Mouse (Mus musculus) kidney, embryonic 16.5 days (tissue): ENCODE measurements around the gene Thbs2. TPM values are rescaled to one million over a fixed set of nuclear protein-coding genes. Genes with fewer than 3 reads are reported as not detected.

ENCODE experiments used
- ATAC-seq: fragments of 200-750 bp; cut with Nextera tagmentation; 2 replicates; pipeline ENCODE4 v1.8.0; 2017; ENCODE audit warnings: moderate TSS enrichment; ENCODE audit not compliant: low FRiP score, low TSS enrichment
- H3K27ac ChIP-seq: fragments of 300-500 bp; sonication (generic); 2 replicates; pipeline ENCODE4 v1.5.1; 2014; ENCODE audit warnings: low read length
- H3K27me3 ChIP-seq: fragments of 300-500 bp; sonication (generic); 2 replicates; pipeline ENCODE4 v1.6.1; 2014; ENCODE audit warnings: low read length, control low read depth, mixed read lengths; ENCODE audit not compliant: insufficient read depth
- H3K36me3 ChIP-seq: fragments of 300-500 bp; sonication (generic); 2 replicates; pipeline ENCODE4 v1.6.1; 2014; ENCODE audit warnings: low read length, control low read depth, mixed read lengths; ENCODE audit not compliant: insufficient read depth
- H3K4me1 ChIP-seq: fragments of 300-500 bp; sonication (generic); 2 replicates; pipeline ENCODE4 v1.6.1; 2014; ENCODE audit warnings: low read length, control low read depth, mixed read lengths; ENCODE audit not compliant: insufficient read depth
- H3K4me2 ChIP-seq: fragments of 300-500 bp; sonication (generic); replicated peaks from 2 replicates; pipeline ENCODE4 v1.6.1; 2014; ENCODE audit warnings: low read depth, low read length
- H3K4me3 ChIP-seq: fragments of 300-500 bp; sonication (generic); 2 replicates; pipeline ENCODE4 v1.5.1; 2014; ENCODE audit warnings: mild to moderate bottlenecking, low read length
- H3K9ac ChIP-seq: fragments of 300-500 bp; sonication (generic); replicated peaks from 2 replicates; pipeline ENCODE4 v1.6.1; 2014; ENCODE audit warnings: low read length
- H3K9me3 ChIP-seq: fragments of 300-500 bp; sonication (generic); 2 replicates; pipeline ENCODE4 v1.6.1; 2016; ENCODE audit warnings: low read length, control low read depth
- WGBS: fragments of 180-500 bp; shearing (Covaris S2); extraction: QIAGEN DNeasy Blood & Tissue Kit; methylation state at CpG from one replicate; pipeline ENCODE4 v1.1.7; 2014; 5-methylcytosine and 5-hydroxymethylcytosine counted together
- polyA plus RNA-seq: library from polyadenylated mRNA; unstranded; fragments of >200 nt; fragmentation: Nextera tagmentation; extraction: Ambion mirVana; gene quantifications from 2 replicates; pipeline ENCODE4 v1.2.1, GENCODE M21; 2015

Thbs2 gene
- polyA plus RNA-seq, 1 experiment from 2014 or later = 37.7 TPM

DNA sequence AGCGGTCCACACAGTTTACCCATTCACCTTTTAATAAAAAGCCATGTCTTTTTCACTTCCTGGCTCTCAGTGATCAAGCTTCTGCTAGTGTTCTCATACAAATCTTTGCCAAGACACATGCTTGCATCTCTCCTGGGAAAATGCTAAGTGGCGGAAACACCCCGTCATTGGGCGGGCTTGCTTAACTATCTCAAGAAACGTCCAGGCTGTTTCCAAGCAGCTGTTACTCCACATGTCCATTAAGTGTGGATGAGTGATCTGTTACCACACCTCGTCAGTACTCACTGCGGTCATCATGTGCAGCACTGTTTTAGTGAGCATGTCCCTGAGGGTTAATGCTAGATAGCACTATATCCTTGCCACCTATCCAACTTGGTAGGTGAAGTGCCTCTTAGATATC is 26.2 kb upstream of the Thbs2 start:
- H3K9me3 ChIP-seq = no peaks in the 10 kb centered on the region
- H3K4me3 ChIP-seq = no peak overlapping the region
- H3K4me2 ChIP-seq = no peak overlapping the region
- H3K36me3 ChIP-seq = no peaks in the 10 kb centered on the region
- no peaks in the 10 kb centered on the region for H3K4me1 ChIP-seq
- H3K27ac ChIP-seq = no peak overlapping the region
- no peak overlapping the region for H3K9ac ChIP-seq
- H3K27me3 ChIP-seq = no peaks in the 10 kb centered on the region; the same call in 1 of the 2 replicates
- no peak for ATAC-seq
- WGBS = 83% methylated on average over 7 of the region's 7 CpGs

- ATAC-seq = no peak
- H3K9me3 ChIP-seq = no peaks in the 10 kb centered on the region
- no peak overlapping the region for H3K9ac ChIP-seq
- no peaks in the 10 kb centered on the region for H3K4me1 ChIP-seq
- H3K4me3 ChIP-seq = no peak overlapping the region
- 59% methylated on average over 4 of the region's 4 CpGs for WGBS
- no peaks in the 10 kb centered on the region for H3K36me3 ChIP-seq
- H3K27ac ChIP-seq = no peak overlapping the region
- no peak overlapping the region for H3K4me2 ChIP-seq
- no peaks in the 10 kb centered on the region; the same call in 1 of the 2 replicates for H3K27me3 ChIP-seq
Measured at GRCm38 (mm10) chr17:14718801-14719200, 24.8 kb upstream of the Thbs2 start.

DNA sequence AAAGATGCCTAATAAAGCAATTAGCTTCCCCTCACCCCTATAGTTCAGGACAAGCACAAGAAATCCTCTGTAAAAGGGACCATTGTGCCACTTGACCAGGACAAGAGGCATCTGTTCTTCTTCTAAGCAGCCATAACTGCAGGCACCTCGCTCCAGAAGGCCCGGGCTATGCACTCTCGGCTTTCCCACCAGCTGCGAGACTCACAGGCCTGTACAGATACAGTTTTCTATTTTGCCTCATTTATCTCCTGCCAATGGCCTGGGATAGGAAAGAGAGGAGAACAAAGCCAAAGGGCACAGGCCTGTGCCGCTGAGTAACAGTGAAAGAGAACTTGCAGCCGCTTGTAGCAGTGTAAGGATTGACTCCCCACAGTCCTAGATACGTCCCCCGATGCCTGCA is 20.7 kb upstream of the Thbs2 start:
- H3K9ac ChIP-seq = no peak overlapping the region
- H3K4me2 ChIP-seq = no peak overlapping the region
- 78% methylated on average over 8 of the region's 8 CpGs for WGBS
- H3K27ac ChIP-seq = no peak overlapping the region
- no peaks in the 10 kb centered on the region for H3K27me3 ChIP-seq
- H3K4me3 ChIP-seq = no peak overlapping the region
- H3K4me1 ChIP-seq = 0 out of 2 replicates have a peak, but pooled peaks cover 2% of the 10 kb centered on the region
- H3K9me3 ChIP-seq = no peaks in the 10 kb centered on the region
- ATAC-seq = no peak
- no peaks in the 10 kb centered on the region for H3K36me3 ChIP-seq

DNA sequence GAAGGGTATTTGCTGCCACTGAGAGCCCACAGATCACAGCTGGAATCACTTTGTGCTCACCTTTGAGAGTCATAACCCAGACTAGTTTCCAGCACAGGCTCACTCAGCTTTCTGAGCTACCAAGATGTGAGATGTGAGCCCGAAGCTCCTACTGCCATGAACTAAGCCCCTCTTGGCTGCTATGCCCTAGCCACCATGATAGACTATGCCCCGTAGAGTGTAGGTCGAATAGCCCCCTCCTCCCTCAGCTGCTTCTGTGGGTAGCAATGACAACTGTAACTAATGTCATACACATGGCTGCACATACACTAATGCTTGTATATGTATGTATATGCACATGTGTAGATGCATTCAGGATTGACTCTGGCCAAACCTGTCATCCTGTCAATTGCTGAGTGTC is 20.3 kb upstream of the Thbs2 start:
- no peak overlapping the region for H3K4me2 ChIP-seq
- H3K4me3 ChIP-seq = no peak overlapping the region
- 87% methylated on average over 3 of the region's 3 CpGs for WGBS
- no peak for ATAC-seq
- H3K9me3 ChIP-seq = no peaks in the 10 kb centered on the region
- H3K36me3 ChIP-seq = no peaks in the 10 kb centered on the region
- H3K27ac ChIP-seq = no peak overlapping the region
- H3K4me1 ChIP-seq = 0 out of 2 replicates have a peak, but pooled peaks cover 2% of the 10 kb centered on the region
- H3K9ac ChIP-seq = no peak overlapping the region
- H3K27me3 ChIP-seq = no peaks in the 10 kb centered on the region

DNA sequence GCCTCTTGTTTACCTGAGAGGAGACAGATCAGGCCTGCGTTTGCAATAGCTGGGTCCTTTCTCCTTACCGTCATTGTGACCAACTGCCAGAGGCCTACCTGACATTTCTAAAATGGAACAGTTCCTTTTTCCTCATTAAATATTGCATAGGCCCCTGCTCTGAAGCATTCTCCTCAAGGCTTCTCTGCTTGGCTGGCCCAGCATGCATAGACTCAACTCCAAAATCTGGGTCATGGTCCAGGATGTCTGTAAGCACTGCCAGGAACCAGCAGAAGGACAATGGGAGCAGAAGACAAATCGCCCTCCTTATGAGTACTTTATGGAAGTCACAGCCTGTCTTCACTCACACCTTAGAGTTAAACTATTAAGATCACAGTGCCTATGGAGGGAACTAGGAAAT is 17.7 kb upstream of the Thbs2 start:
- no peak overlapping the region for H3K4me3 ChIP-seq
- H3K4me1 ChIP-seq = 0 out of 2 replicates have a peak, but pooled peaks cover 2% of the 10 kb centered on the region
- no peak overlapping the region for H3K9ac ChIP-seq
- no peak for ATAC-seq
- no peaks in the 10 kb centered on the region for H3K36me3 ChIP-seq
- no peaks in the 10 kb centered on the region for H3K9me3 ChIP-seq
- H3K4me2 ChIP-seq = no peak overlapping the region
- no peak overlapping the region for H3K27ac ChIP-seq
- WGBS = 89% methylated on average over 3 of the region's 3 CpGs
- H3K27me3 ChIP-seq = no peaks in the 10 kb centered on the region

GRCm38 (mm10) chr17:14711032-14711431 is 17.0 kb upstream of the Thbs2 start:
- Histone ChIP-seq H3K4me2 (no peak overlapping the region), H3K27me3 (no peaks in the 10 kb centered on the region), H3K9ac (no peak overlapping the region), H3K36me3 (no peaks in the 10 kb centered on the region), H3K27ac (no peak overlapping the region), H3K9me3 (no peaks in the 10 kb centered on the region), H3K4me3 (no peak overlapping the region), H3K4me1 (0 out of 2 replicates have a peak, but pooled peaks cover 2% of the 10 kb centered on the region)
- no peak for ATAC-seq
- WGBS = 58% methylated on average over 3 of the region's 3 CpGs

DNA sequence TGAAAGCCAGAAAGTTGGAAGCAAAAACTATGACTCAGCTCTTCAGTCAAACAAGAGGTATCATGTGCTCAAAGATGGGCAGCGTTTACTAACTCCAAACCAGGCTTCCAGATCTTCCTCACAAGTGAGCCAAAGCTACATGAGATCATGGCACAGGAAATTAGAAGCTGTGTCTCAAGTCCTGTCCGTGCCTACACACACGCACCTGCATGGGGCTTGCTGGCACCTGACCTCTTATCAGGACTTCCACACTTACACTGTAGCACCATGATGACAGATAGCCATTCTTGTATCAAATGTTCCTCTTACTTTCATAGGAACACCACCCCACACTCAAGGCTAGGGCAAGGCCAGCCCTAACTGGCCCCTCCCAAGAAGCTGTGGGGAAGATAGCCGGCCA is 12.0 kb upstream of the Thbs2 start:
- Histone ChIP-seq H3K27ac (no peak overlapping the region), H3K9ac (no peak overlapping the region), H3K4me2 (no peak overlapping the region), H3K9me3 (no peaks in the 10 kb centered on the region), H3K36me3 (no peaks in the 10 kb centered on the region), H3K4me3 (no peak overlapping the region), H3K27me3 (no peaks in the 10 kb centered on the region), H3K4me1 (0 out of 2 replicates have a peak, but pooled peaks cover 7% of the 10 kb centered on the region)
- ATAC-seq = no peak
- WGBS = 82% methylated on average over 4 of the region's 4 CpGs

DNA sequence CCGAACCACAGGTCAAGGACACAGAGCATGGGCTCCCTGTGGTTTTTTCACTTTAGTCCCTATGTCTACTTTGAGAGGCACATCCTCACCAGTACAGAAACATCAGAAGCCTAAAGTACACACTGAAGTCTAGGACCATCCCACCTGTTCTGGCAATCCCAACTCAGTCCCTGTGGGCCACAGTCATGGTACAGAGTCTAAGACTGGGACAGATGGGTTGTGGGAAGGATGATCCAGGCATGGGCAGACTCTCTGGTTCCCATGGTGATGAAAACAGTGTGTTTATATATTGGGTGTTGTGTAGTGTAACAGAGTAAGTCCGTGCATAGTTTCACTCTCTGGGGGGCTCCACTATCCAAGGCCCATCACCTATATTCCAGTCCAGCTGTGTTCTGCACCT is 11.4 kb upstream of the Thbs2 start:
- no peaks in the 10 kb centered on the region for H3K27me3 ChIP-seq
- no peaks in the 10 kb centered on the region for H3K9me3 ChIP-seq
- no peak for ATAC-seq
- no peaks in the 10 kb centered on the region for H3K36me3 ChIP-seq
- no peak overlapping the region for H3K4me3 ChIP-seq
- H3K4me2 ChIP-seq = no peak overlapping the region
- 91% methylated on average over 2 of the region's 2 CpGs for WGBS
- no peak overlapping the region for H3K27ac ChIP-seq
- H3K4me1 ChIP-seq = 0 out of 2 replicates have a peak, but pooled peaks cover 5% of the 10 kb centered on the region
- H3K9ac ChIP-seq = no peak overlapping the region

DNA sequence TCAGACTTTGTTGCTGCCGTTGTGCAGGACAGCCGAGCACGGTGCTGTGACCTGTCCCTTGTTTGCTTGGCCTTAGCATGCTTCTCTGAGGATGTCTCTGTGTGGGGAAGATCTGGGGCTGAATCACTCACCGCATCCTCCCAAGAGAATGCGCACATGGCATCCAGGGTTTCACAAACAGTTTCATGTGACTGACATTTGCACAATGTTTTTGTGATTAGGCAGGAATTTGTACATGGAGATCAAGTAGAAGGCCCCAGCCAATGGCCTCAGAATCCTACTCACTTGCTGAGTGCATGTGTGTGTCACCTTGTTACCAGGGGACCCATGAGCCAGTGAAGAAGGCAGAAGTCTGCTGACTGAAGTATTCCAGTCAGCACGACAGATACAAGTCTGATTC is 9.7 kb upstream of the Thbs2 start:
- no peak overlapping the region for H3K4me2 ChIP-seq
- 0 out of 2 replicates have a peak, but pooled peaks have one; percentile 40 for ATAC-seq
- 58% methylated on average over 6 of the region's 6 CpGs for WGBS
- H3K27me3 ChIP-seq = no peaks in the 10 kb centered on the region
- H3K9me3 ChIP-seq = no peaks in the 10 kb centered on the region
- 0 out of 2 replicates have a peak, but pooled peaks cover 5% of the 10 kb centered on the region for H3K4me1 ChIP-seq
- no peaks in the 10 kb centered on the region for H3K36me3 ChIP-seq
- H3K9ac ChIP-seq = no peak overlapping the region
- no peak overlapping the region for H3K27ac ChIP-seq
- H3K4me3 ChIP-seq = no peak overlapping the region

GRCm38 (mm10) chr17:14703268-14703667 is 9.2 kb upstream of the Thbs2 start:
- no peak overlapping the region for H3K4me3 ChIP-seq
- 58% methylated on average over 4 of the region's 4 CpGs for WGBS
- H3K36me3 ChIP-seq = no peaks in the 10 kb centered on the region
- H3K9ac ChIP-seq = no peak overlapping the region
- H3K27me3 ChIP-seq = no peaks in the 10 kb centered on the region
- no peak overlapping the region for H3K27ac ChIP-seq
- no peak overlapping the region for H3K4me2 ChIP-seq
- H3K4me1 ChIP-seq = 0 out of 2 replicates have a peak, but pooled peaks cover 5% of the 10 kb centered on the region
- ATAC-seq = no peak
- H3K9me3 ChIP-seq = no peaks in the 10 kb centered on the region
